Mouse (Mus musculus): Measurements from ENCODE around the gene Btk. TPM values are rescaled to one million over a fixed set of nuclear protein-coding genes. Genes with fewer than 3 reads are reported as not detected.
A peak's percentile ranks its signal among the peaks of the same experiment; 100 is the strongest.

The Btk gene
- polyA plus RNA-seq, 2 experiments = 10.9 to 16.3 TPM

GRCm38 (mm10) chrX:134609472-134609871 is 26.1 kb upstream of the Btk start:
- ATAC-seq (ENCODE audit: insufficient read depth) = no peak
- Histone ChIP-seq H3K27ac (no peak overlapping the region), H3K9ac (replicated peaks) (no peak overlapping the region), H3K36me3 (replicated peaks; ENCODE audit: control insufficient read depth, insufficient read depth, low read depth) (no peaks in the 10 kb centered on the region; the same call in 1 of the 2 replicates), H3K4me1 (replicated peaks; ENCODE audit: control insufficient read depth in 2 of 2, insufficient read depth in 2 of 2, low read length in 1 of 2) (peaks cover 2 to 11% of the 10 kb centered on the region in 2 experiments; a peak in 2 of 4 replicates), H3K4me3 (ENCODE audit: insufficient read depth in 1 of 2, low read depth in 2 of 2, low read length in 2 of 2) (no peak overlapping the region), H3K9me3 (ENCODE audit: control insufficient read depth, low read length) (no peaks in the 10 kb centered on the region), H3K27me3 (ENCODE audit: control insufficient read depth, insufficient read depth, low read length) (no peaks in the 10 kb centered on the region), H3K4me2 (ENCODE audit: low read depth) (no peak overlapping the region)
- WGBS (ENCODE audit: insufficient replicate concordance) = 19% methylated on average over 4 of the region's 4 CpGs
- TF ChIP-seq EP300 (IDR thresholded peaks at IDR 0.05; ENCODE audit: low read depth) (no peak), CTCF (IDR thresholded peaks at IDR 0.05; ENCODE audit: low read depth) (peak; percentile 54)
- DNase-seq (ENCODE audit: low read depth in 3 of 3, low spot score in 3 of 3) = no peak

- no peaks in the 10 kb centered on the region for H3K27me3 ChIP-seq (ENCODE audit: control insufficient read depth, insufficient read depth, low read length)
- no peak for DNase-seq (ENCODE audit: low read depth in 3 of 3, low spot score in 3 of 3)
- H3K36me3 ChIP-seq (replicated peaks; ENCODE audit: control insufficient read depth, insufficient read depth, low read depth) = no peaks in the 10 kb centered on the region
- 12% methylated on average over 41 of the region's 43 CpGs for WGBS (ENCODE audit: insufficient replicate concordance)
- H3K9me3 ChIP-seq (ENCODE audit: control insufficient read depth, low read length) = no peaks in the 10 kb centered on the region
- H3K4me1 ChIP-seq (replicated peaks; ENCODE audit: control insufficient read depth in 2 of 2, insufficient read depth in 2 of 2, low read length in 1 of 2) = peaks cover 0 to 2% of the 10 kb centered on the region in 2 experiments; a peak in 1 of 4 replicates
- peak overlapping the region; percentile 75 to 96 for H3K4me3 ChIP-seq (ENCODE audit: insufficient read depth in 1 of 2, low read depth in 2 of 2, low read length in 2 of 2)
- peak; percentile 82 for ATAC-seq (ENCODE audit: insufficient read depth)
- no peak for TF ChIP-seq EP300 (IDR thresholded peaks at IDR 0.05; ENCODE audit: low read depth)
- no peak for TF ChIP-seq CTCF (IDR thresholded peaks at IDR 0.05; ENCODE audit: low read depth)
- peak overlapping the region; percentile 67 for H3K4me2 ChIP-seq (ENCODE audit: low read depth)
- H3K27ac ChIP-seq = peak overlapping the region; percentile 66
- H3K9ac ChIP-seq (replicated peaks) = peak overlapping the region; percentile 84
These were observed 18.2 kb upstream of the Btk start for GRCm38 (mm10) chrX:134601380-134602120.

- 14% methylated on average over 33 of the region's 33 CpGs for WGBS (ENCODE audit: insufficient replicate concordance)
- ATAC-seq (ENCODE audit: insufficient read depth) (peak; percentile 98), DNase-seq (ENCODE audit: low read depth in 3 of 3, low spot score in 3 of 3) (peak; percentile 95 to 97 (median 96))
- TF ChIP-seq CTCF (IDR thresholded peaks at IDR 0.05; ENCODE audit: low read depth) (no peak), EP300 (IDR thresholded peaks at IDR 0.05; ENCODE audit: low read depth) (no peak)
- Histone ChIP-seq H3K4me2 (ENCODE audit: low read depth) (peak within 1 kb of the TSS; percentile 81), H3K27me3 (ENCODE audit: control insufficient read depth, insufficient read depth, low read length) (no peaks in the 10 kb centered on the region), H3K9me3 (ENCODE audit: control insufficient read depth, low read length) (no peaks in the 10 kb centered on the region), H3K27ac (peak within 1 kb of the TSS; percentile 71), H3K4me1 (replicated peaks; ENCODE audit: control insufficient read depth in 2 of 2, insufficient read depth in 2 of 2, low read length in 1 of 2) (peaks cover 0 to 2% of the 10 kb centered on the region in 2 experiments; a peak in 1 of 4 replicates), H3K4me3 (ENCODE audit: insufficient read depth in 1 of 2, low read depth in 2 of 2, low read length in 2 of 2) (peak within 1 kb of the TSS; percentile 75 to 96), H3K9ac (replicated peaks) (peak within 1 kb of the TSS; percentile 84), H3K36me3 (replicated peaks; ENCODE audit: control insufficient read depth, insufficient read depth, low read depth) (no peaks in the 10 kb centered on the region)
These were observed 17.4 kb upstream of the Btk start, which contains the start of the genes Gla and Hnrnph2 for GRCm38 (mm10) chrX:134600659-134601379. TSS of gene Gla (minus strand) at chrX:134601125. TSS of gene Hnrnph2 (plus strand) at chrX:134601179.

- ATAC-seq (ENCODE audit: insufficient read depth) = no peak
These were observed 16.7 kb upstream of the Btk start for GRCm38 (mm10) chrX:134599922-134600565.

More at GRCm38 (mm10) chrX:134599922-134600565, 16.7 kb upstream of the Btk start:
- 18% methylated on average over 10 of the region's 10 CpGs for WGBS (ENCODE audit: insufficient replicate concordance)
- no peak for TF ChIP-seq CTCF (IDR thresholded peaks at IDR 0.05; ENCODE audit: low read depth)
- TF ChIP-seq EP300 (IDR thresholded peaks at IDR 0.05; ENCODE audit: low read depth) = no peak
- peak overlapping the region; percentile 81 for H3K4me2 ChIP-seq (ENCODE audit: low read depth)
- H3K27ac ChIP-seq = no peak overlapping the region
- H3K4me1 ChIP-seq (replicated peaks; ENCODE audit: control insufficient read depth in 2 of 2, insufficient read depth in 2 of 2, low read length in 1 of 2) = peaks cover 0 to 2% of the 10 kb centered on the region in 2 experiments; a peak in 1 of 4 replicates
- peak overlapping the region; percentile 75 to 96 for H3K4me3 ChIP-seq (ENCODE audit: insufficient read depth in 1 of 2, low read depth in 2 of 2, low read length in 2 of 2)
- DNase-seq (ENCODE audit: low read depth in 3 of 3, low spot score in 3 of 3) = no peak
- no peaks in the 10 kb centered on the region for H3K9me3 ChIP-seq (ENCODE audit: control insufficient read depth, low read length)
- peak overlapping the region; percentile 66 for H3K9ac ChIP-seq (replicated peaks)
- H3K36me3 ChIP-seq (replicated peaks; ENCODE audit: control insufficient read depth, insufficient read depth, low read depth) = no peaks in the 10 kb centered on the region
- H3K27me3 ChIP-seq (ENCODE audit: control insufficient read depth, insufficient read depth, low read length) = no peaks in the 10 kb centered on the region

Measured in liver, embryonic 14.5 days (tissue).